Mouse (Mus musculus): ENCODE data around the gene Ppp1r9a. TPM values are rescaled to one million over a fixed set of nuclear protein-coding genes. Genes with fewer than 3 reads are reported as not detected.
A peak's percentile ranks its signal among the peaks of the same experiment; 100 is the strongest.

The Ppp1r9a gene
- polyA plus RNA-seq, 1 experiment from 2014 or later = 40.1 TPM

GRCm38 (mm10) chr6:4973337-4973736, 70.6 kb downstream of the Ppp1r9a start:
- Histone ChIP-seq H3K9me3 (ENCODE audit: control insufficient read depth, low read length) (no peaks in the 10 kb centered on the region), H3K36me3 (ENCODE audit: control insufficient read depth, insufficient read depth, low read length) (no peaks in the 10 kb centered on the region), H3K4me1 (ENCODE audit: control insufficient read depth, insufficient read depth, low read depth, low read length) (no peaks in the 10 kb centered on the region), H3K4me2 (ENCODE audit: low read length) (no peak overlapping the region), H3K27me3 (replicated peaks; ENCODE audit: control insufficient read depth, insufficient read depth, low read length) (no peaks in the 10 kb centered on the region), H3K27ac (ENCODE audit: low read depth, low read length) (no peak overlapping the region), H3K9ac (ENCODE audit: low read depth, low read length) (no peak overlapping the region), H3K4me3 (ENCODE audit: low read length) (no peak overlapping the region)
- WGBS = 90% methylated on average over 10 of the region's 10 CpGs
- ATAC-seq = no peak

- Histone ChIP-seq H3K4me3 (ENCODE audit: low read length) (no peak overlapping the region), H3K9me3 (ENCODE audit: control insufficient read depth, low read length) (no peaks in the 10 kb centered on the region), H3K27me3 (replicated peaks; ENCODE audit: control insufficient read depth, insufficient read depth, low read length) (no peaks in the 10 kb centered on the region), H3K9ac (ENCODE audit: low read depth, low read length) (no peak overlapping the region), H3K27ac (ENCODE audit: low read depth, low read length) (no peak overlapping the region), H3K36me3 (ENCODE audit: control insufficient read depth, insufficient read depth, low read length) (no peaks in the 10 kb centered on the region), H3K4me1 (ENCODE audit: control insufficient read depth, insufficient read depth, low read depth, low read length) (no peaks in the 10 kb centered on the region), H3K4me2 (ENCODE audit: low read length) (no peak overlapping the region)
- ATAC-seq = no peak
- WGBS = 95% methylated on average over 4 of the region's 4 CpGs
Measured at GRCm38 (mm10) chr6:4977515-4977914, 74.8 kb downstream of the Ppp1r9a start.

- H3K9ac ChIP-seq (ENCODE audit: low read depth, low read length) = no peak overlapping the region
- no peaks in the 10 kb centered on the region for H3K9me3 ChIP-seq (ENCODE audit: control insufficient read depth, low read length)
- no peak overlapping the region for H3K4me3 ChIP-seq (ENCODE audit: low read length)
- no peaks in the 10 kb centered on the region for H3K27me3 ChIP-seq (replicated peaks; ENCODE audit: control insufficient read depth, insufficient read depth, low read length)
- H3K27ac ChIP-seq (ENCODE audit: low read depth, low read length) = no peak overlapping the region
- ATAC-seq = no peak
- H3K36me3 ChIP-seq (ENCODE audit: control insufficient read depth, insufficient read depth, low read length) = no peaks in the 10 kb centered on the region
- no peak overlapping the region for H3K4me2 ChIP-seq (ENCODE audit: low read length)
- no peaks in the 10 kb centered on the region for H3K4me1 ChIP-seq (ENCODE audit: control insufficient read depth, insufficient read depth, low read depth, low read length)
- 94% methylated on average over 2 of the region's 2 CpGs for WGBS
Measured at GRCm38 (mm10) chr6:4978249-4978648, 75.5 kb downstream of the Ppp1r9a start.

GRCm38 (mm10) chr6:4978897-4979296, 76.2 kb downstream of the Ppp1r9a start:
- Histone ChIP-seq H3K4me3 (ENCODE audit: low read length) (no peak overlapping the region), H3K4me1 (ENCODE audit: control insufficient read depth, insufficient read depth, low read depth, low read length) (no peaks in the 10 kb centered on the region), H3K9ac (ENCODE audit: low read depth, low read length) (no peak overlapping the region), H3K36me3 (ENCODE audit: control insufficient read depth, insufficient read depth, low read length) (no peaks in the 10 kb centered on the region), H3K27me3 (replicated peaks; ENCODE audit: control insufficient read depth, insufficient read depth, low read length) (no peaks in the 10 kb centered on the region), H3K4me2 (ENCODE audit: low read length) (no peak overlapping the region), H3K9me3 (ENCODE audit: control insufficient read depth, low read length) (no peaks in the 10 kb centered on the region), H3K27ac (ENCODE audit: low read depth, low read length) (no peak overlapping the region)
- no peak for ATAC-seq

GRCm38 (mm10) chr6:4980113-4980512, 77.4 kb downstream of the Ppp1r9a start:
- Histone ChIP-seq H3K27me3 (replicated peaks; ENCODE audit: control insufficient read depth, insufficient read depth, low read length) (no peaks in the 10 kb centered on the region), H3K36me3 (ENCODE audit: control insufficient read depth, insufficient read depth, low read length) (no peaks in the 10 kb centered on the region), H3K4me3 (ENCODE audit: low read length) (no peak overlapping the region), H3K9me3 (ENCODE audit: control insufficient read depth, low read length) (no peaks in the 10 kb centered on the region), H3K27ac (ENCODE audit: low read depth, low read length) (no peak overlapping the region), H3K9ac (ENCODE audit: low read depth, low read length) (no peak overlapping the region), H3K4me1 (ENCODE audit: control insufficient read depth, insufficient read depth, low read depth, low read length) (no peaks in the 10 kb centered on the region), H3K4me2 (ENCODE audit: low read length) (no peak overlapping the region)
- 36% methylated on average over 3 of the region's 3 CpGs for WGBS
- ATAC-seq = no peak

- Histone ChIP-seq H3K4me3 (ENCODE audit: low read length) (no peak overlapping the region), H3K9me3 (ENCODE audit: control insufficient read depth, low read length) (no peaks in the 10 kb centered on the region), H3K9ac (ENCODE audit: low read depth, low read length) (no peak overlapping the region), H3K27me3 (replicated peaks; ENCODE audit: control insufficient read depth, insufficient read depth, low read length) (no peaks in the 10 kb centered on the region), H3K4me2 (ENCODE audit: low read length) (no peak overlapping the region), H3K4me1 (ENCODE audit: control insufficient read depth, insufficient read depth, low read depth, low read length) (no peaks in the 10 kb centered on the region), H3K27ac (ENCODE audit: low read depth, low read length) (no peak overlapping the region), H3K36me3 (ENCODE audit: control insufficient read depth, insufficient read depth, low read length) (no peaks in the 10 kb centered on the region)
- ATAC-seq = peak; percentile 84
- WGBS = 47% methylated on average over 9 of the region's 9 CpGs
Measured at GRCm38 (mm10) chr6:4982686-4983162, 80.0 kb downstream of the Ppp1r9a start.

- no peak for ATAC-seq
- H3K9me3 ChIP-seq (ENCODE audit: control insufficient read depth, low read length) = no peaks in the 10 kb centered on the region
- H3K4me3 ChIP-seq (ENCODE audit: low read length) = no peak overlapping the region
- no peak overlapping the region for H3K9ac ChIP-seq (ENCODE audit: low read depth, low read length)
- H3K36me3 ChIP-seq (ENCODE audit: control insufficient read depth, insufficient read depth, low read length) = no peaks in the 10 kb centered on the region
- no peaks in the 10 kb centered on the region for H3K4me1 ChIP-seq (ENCODE audit: control insufficient read depth, insufficient read depth, low read depth, low read length)
- 88% methylated on average over 3 of the region's 3 CpGs for WGBS
- no peak overlapping the region for H3K4me2 ChIP-seq (ENCODE audit: low read length)
- H3K27ac ChIP-seq (ENCODE audit: low read depth, low read length) = no peak overlapping the region
- H3K27me3 ChIP-seq (replicated peaks; ENCODE audit: control insufficient read depth, insufficient read depth, low read length) = no peaks in the 10 kb centered on the region
Measured at GRCm38 (mm10) chr6:4985668-4986067, 83.0 kb downstream of the Ppp1r9a start.

- no peaks in the 10 kb centered on the region for H3K9me3 ChIP-seq (ENCODE audit: control insufficient read depth, low read length)
- WGBS = 94% methylated on average over 5 of the region's 5 CpGs
- no peak for ATAC-seq
Measured at GRCm38 (mm10) chr6:4987084-4987483, 84.4 kb downstream of the Ppp1r9a start.

GRCm38 (mm10) chr6:4988688-4989087, 86.0 kb downstream of the Ppp1r9a start:
- no peak overlapping the region for H3K27ac ChIP-seq (ENCODE audit: low read depth, low read length)
- no peaks in the 10 kb centered on the region for H3K27me3 ChIP-seq (replicated peaks; ENCODE audit: control insufficient read depth, insufficient read depth, low read length)
- WGBS = 56% methylated on average over 4 of the region's 4 CpGs
- no peaks in the 10 kb centered on the region for H3K36me3 ChIP-seq (ENCODE audit: control insufficient read depth, insufficient read depth, low read length)
- H3K4me1 ChIP-seq (ENCODE audit: control insufficient read depth, insufficient read depth, low read depth, low read length) = peaks cover 3% of the 10 kb centered on the region
- ATAC-seq = no peak
- H3K4me3 ChIP-seq (ENCODE audit: low read length) = no peak overlapping the region
- no peaks in the 10 kb centered on the region for H3K9me3 ChIP-seq (ENCODE audit: control insufficient read depth, low read length)
- no peak overlapping the region for H3K9ac ChIP-seq (ENCODE audit: low read depth, low read length)
- H3K4me2 ChIP-seq (ENCODE audit: low read length) = no peak overlapping the region

More at GRCm38 (mm10) chr6:4987084-4987483, 84.4 kb downstream of the Ppp1r9a start:
- Histone ChIP-seq H3K4me3 (ENCODE audit: low read length) (no peak overlapping the region), H3K4me2 (ENCODE audit: low read length) (no peak overlapping the region), H3K27me3 (replicated peaks; ENCODE audit: control insufficient read depth, insufficient read depth, low read length) (no peaks in the 10 kb centered on the region), H3K27ac (ENCODE audit: low read depth, low read length) (no peak overlapping the region), H3K9ac (ENCODE audit: low read depth, low read length) (no peak overlapping the region), H3K4me1 (ENCODE audit: control insufficient read depth, insufficient read depth, low read depth, low read length) (no peaks in the 10 kb centered on the region), H3K36me3 (ENCODE audit: control insufficient read depth, insufficient read depth, low read length) (no peaks in the 10 kb centered on the region)

- Histone ChIP-seq H3K9me3 (ENCODE audit: control insufficient read depth, low read length) (no peaks in the 10 kb centered on the region), H3K9ac (ENCODE audit: low read depth, low read length) (no peak overlapping the region), H3K36me3 (ENCODE audit: control insufficient read depth, insufficient read depth, low read length) (no peaks in the 10 kb centered on the region), H3K4me3 (ENCODE audit: low read length) (no peak overlapping the region), H3K27ac (ENCODE audit: low read depth, low read length) (no peak overlapping the region), H3K27me3 (replicated peaks; ENCODE audit: control insufficient read depth, insufficient read depth, low read length) (no peaks in the 10 kb centered on the region), H3K4me1 (ENCODE audit: control insufficient read depth, insufficient read depth, low read depth, low read length) (peaks cover 6% of the 10 kb centered on the region), H3K4me2 (ENCODE audit: low read length) (no peak overlapping the region)
- ATAC-seq = peak; percentile 35; the same call in 1 of the 2 replicates
- 93% methylated on average over 9 of the region's 9 CpGs for WGBS
Measured at GRCm38 (mm10) chr6:4992308-4992707, 89.6 kb downstream of the Ppp1r9a start.
